Mouse (Mus musculus) liver, embryonic 14.5 days (tissue): Measurements from ENCODE around the gene Szt2. TPM values are rescaled to one million over a fixed set of nuclear protein-coding genes. Genes with fewer than 3 reads are reported as not detected.

Experiments used
- ATAC-seq: fragments of 200-750 bp; cut with Nextera tagmentation; 2 replicates; pipeline ENCODE4 v1.8.0; 2017; ENCODE audit warnings: moderate number of reproducible peaks, mild to moderate bottlenecking, moderate library complexity; ENCODE audit not compliant: insufficient read depth
- DNase-seq, 3 experiments: peaks; one replicate each; pipeline ENCODE4 v3.0.0-alpha.2; 2012 to 2013; ENCODE audit warnings: low read depth in 3 of 3, low spot score in 3 of 3
- H3K27ac ChIP-seq: fragments of 300-500 bp; sonication (generic); 2 replicates; pipeline ENCODE4 v1.5.1; 2014; ENCODE audit warnings: moderate library complexity, mild to moderate bottlenecking, control low read depth, inconsistent platforms
- H3K27me3 ChIP-seq: fragments of 300-500 bp; sonication (generic); 2 replicates; pipeline ENCODE4 v1.6.1; 2014; ENCODE audit warnings: mild to moderate bottlenecking, low read length, moderate library complexity; ENCODE audit not compliant: control insufficient read depth, insufficient read depth
- H3K36me3 ChIP-seq: fragments of 300-500 bp; sonication (generic); replicated peaks from 2 replicates; pipeline ENCODE4 v1.6.1; 2014; ENCODE audit warnings: low read depth; ENCODE audit not compliant: control insufficient read depth, insufficient read depth
- H3K4me1 ChIP-seq, 2 experiments: fragments of 200-500 bp in 1 of 2; fragments of 300-500 bp in 1 of 2; sonication (generic) in 1 of 2; replicated peaks; 2 replicates each; pipeline ENCODE4 v1.6.1; 2012 to 2014; ENCODE audit warnings: antibody characterized with exemption in 1 of 2, inconsistent platforms in 1 of 2, low read length in 1 of 2; ENCODE audit not compliant: control insufficient read depth in 2 of 2, insufficient read depth in 2 of 2
- H3K4me2 ChIP-seq: fragments of 300-500 bp; sonication (generic); 2 replicates; pipeline ENCODE4 v1.6.1; 2014; ENCODE audit warnings: low read depth, mild to moderate bottlenecking, control low read depth, moderate library complexity
- H3K4me3 ChIP-seq, 2 experiments: fragments of 200-500 bp in 1 of 2; fragments of 300-500 bp in 1 of 2; sonication (generic) in 1 of 2; 2 replicates each; pipeline ENCODE4 v1.5.1; 2012 to 2014; ENCODE audit warnings: low read depth in 2 of 2, low read length in 2 of 2, mild to moderate bottlenecking in 2 of 2, control low read depth in 1 of 2, inconsistent platforms in 1 of 2, moderate library complexity in 1 of 2; ENCODE audit not compliant: insufficient read depth in 1 of 2
- H3K9ac ChIP-seq: fragments of 300-500 bp; sonication (generic); replicated peaks from 2 replicates; pipeline ENCODE4 v1.6.1; 2014; ENCODE audit warnings: mild to moderate bottlenecking, control low read depth, moderate library complexity
- H3K9me3 ChIP-seq: fragments of 300-500 bp; sonication (generic); 2 replicates; pipeline ENCODE4 v1.6.1; 2016; ENCODE audit warnings: low read length, mixed read lengths; ENCODE audit not compliant: control insufficient read depth
- CTCF ChIP-seq: IDR thresholded peaks from 2 replicates; pipeline ENCODE4 v1.5.1; 2016; ENCODE audit warnings: antibody characterized with exemption, low read depth, control low read depth
- EP300 ChIP-seq: IDR thresholded peaks from 2 replicates; pipeline ENCODE4 v1.6.1; 2016; ENCODE audit warnings: antibody characterized with exemption, low read depth
- WGBS: fragments of 180-500 bp; shearing (Covaris S2); extraction: QIAGEN DNeasy Blood & Tissue Kit; methylation state at CpG from one replicate; pipeline ENCODE4 v1.1.7; 2014; ENCODE audit not compliant: insufficient replicate concordance; 5-methylcytosine and 5-hydroxymethylcytosine counted together
- polyA plus RNA-seq, 2 experiments: library from polyadenylated mRNA; depleted of rRNA in 1 of 2; stranded (reverse) in 1 of 2; unstranded in 1 of 2; fragments of >200 nt; fragmentation: Nextera tagmentation in 1 of 2; extraction: Ambion mirVana in 1 of 2; gene quantifications; 2 replicates each; pipeline versions ENCODE4 v1.2.1 to v1.2.3; 2012 to 2014

Szt2 gene
- polyA plus RNA-seq, 2 experiments, result 2.6 to 5.9 TPM

DNA sequence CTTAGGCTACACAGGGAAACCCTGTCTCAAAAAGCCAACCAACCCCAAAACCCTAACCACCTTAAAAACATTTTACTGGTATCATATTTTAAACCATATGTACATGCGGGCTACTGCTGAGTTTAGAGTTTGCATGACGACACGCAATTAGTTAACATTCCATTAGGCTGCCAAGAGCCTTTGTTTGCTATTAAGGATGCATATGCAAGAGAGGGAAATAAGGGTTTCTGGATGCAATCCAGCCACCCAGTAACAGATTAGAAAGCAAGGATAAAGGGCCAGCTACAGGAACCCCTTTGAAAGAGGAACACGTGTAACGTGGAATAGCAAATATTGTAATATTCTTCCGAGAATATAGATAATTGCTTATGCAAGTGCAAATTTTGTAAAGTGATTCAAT, 55.4 kb downstream of the Szt2 start:
- H3K4me1 ChIP-seq, result no peaks in the 10 kb centered on the region
- no peak overlapping the region for H3K27ac ChIP-seq
- H3K4me2 ChIP-seq, result no peak overlapping the region
- H3K9me3 ChIP-seq, result no peaks in the 10 kb centered on the region
- 70% methylated on average over 6 of the region's 6 CpGs for WGBS
- H3K9ac ChIP-seq, result no peak overlapping the region
- TF ChIP-seq CTCF (no peak), EP300 (no peak)
- DNase-seq (no peak), ATAC-seq (no peak)
- H3K4me3 ChIP-seq, result no peak overlapping the region
- H3K36me3 ChIP-seq, result no peaks in the 10 kb centered on the region
- no peaks in the 10 kb centered on the region for H3K27me3 ChIP-seq

DNA sequence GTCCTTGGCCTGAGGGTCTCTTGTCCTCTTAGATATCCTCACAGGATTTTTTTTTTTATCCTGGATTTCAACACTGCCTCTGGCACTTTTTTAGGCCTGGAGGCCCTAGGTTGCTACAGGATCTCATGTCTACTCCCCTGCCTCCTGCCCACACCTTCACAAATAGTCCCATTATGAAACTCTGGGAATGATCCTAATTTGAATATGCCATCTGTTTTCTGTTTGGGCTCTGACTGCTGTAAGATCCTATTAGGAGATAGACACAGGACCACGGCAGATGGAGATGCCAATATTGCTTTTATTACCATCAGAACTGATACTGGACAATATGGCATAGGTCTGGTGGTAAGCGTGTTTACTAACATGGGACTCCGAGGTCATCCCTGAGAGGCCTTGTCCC, 57.2 kb downstream of the Szt2 start:
- WGBS, result 71% methylated on average over 3 of the region's 3 CpGs
- no peak for ATAC-seq
- no peak overlapping the region for H3K27ac ChIP-seq

DNA sequence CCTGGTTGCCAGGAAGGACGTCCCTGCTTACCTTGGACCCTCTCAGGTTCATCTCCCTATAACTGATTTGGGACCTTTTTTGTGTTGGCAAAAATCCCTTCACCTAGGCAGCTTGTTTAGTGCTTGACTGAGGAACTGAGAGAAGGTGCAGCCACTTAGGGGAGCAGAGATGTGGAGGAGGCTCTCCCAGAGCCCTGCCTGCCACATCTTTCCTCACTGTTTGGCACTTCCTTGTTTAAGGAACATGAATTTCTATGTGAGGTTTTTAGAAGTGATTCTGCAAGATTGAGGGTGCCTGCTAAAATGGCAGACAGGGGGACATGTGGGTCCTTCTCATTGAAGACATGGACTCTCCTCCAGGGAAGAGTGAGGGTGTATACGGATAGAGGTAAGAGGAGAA, 58.2 kb downstream of the Szt2 start:
- ATAC-seq (no peak), DNase-seq (no peak)
- H3K27ac ChIP-seq, result no peak overlapping the region

More for the DNA sequence above, 57.2 kb downstream of the Szt2 start:
- Histone ChIP-seq H3K36me3 (no peaks in the 10 kb centered on the region), H3K9me3 (no peaks in the 10 kb centered on the region), H3K4me2 (no peak overlapping the region), H3K27me3 (no peaks in the 10 kb centered on the region), H3K4me1 (no peaks in the 10 kb centered on the region), H3K9ac (no peak overlapping the region), H3K4me3 (no peak overlapping the region)
- TF ChIP-seq EP300 (no peak), CTCF (no peak)
- DNase-seq, result no peak

DNA sequence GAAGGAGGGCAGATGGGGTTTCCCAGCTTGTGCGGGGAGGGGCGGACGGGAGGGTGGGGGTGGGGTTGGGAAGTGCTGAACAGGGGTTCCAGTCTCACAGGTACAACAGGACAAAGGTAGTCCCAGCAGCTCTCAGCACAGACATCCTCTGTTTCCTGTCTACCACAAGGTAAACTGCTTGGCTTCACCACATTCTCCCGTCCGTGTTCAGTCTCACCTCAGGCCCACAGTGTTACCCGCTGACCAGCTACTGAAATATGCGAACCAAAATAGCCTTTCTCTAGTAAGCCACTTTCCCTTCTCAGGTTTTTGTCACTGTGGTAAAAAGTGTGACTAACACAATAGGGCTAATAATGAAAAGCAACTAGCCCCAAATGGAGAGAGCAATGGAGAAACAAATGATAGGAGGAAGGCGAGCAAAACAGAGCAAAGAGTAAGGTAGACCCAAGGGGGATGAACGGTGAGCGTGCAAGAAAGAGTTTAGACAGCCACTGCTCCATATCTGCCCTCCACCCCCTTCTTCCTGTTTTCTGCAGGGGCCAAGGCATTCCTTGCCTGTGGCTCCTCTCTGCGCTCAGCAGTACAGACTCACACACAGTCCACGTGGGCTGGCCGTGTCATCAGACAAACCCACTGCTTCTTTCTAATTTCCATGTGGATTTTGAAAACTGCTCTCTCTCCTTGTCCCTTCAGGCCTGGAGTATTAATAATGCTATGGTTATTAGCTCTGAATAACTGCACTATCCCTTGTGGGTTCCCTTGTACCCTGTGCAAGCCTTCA, 61.4 kb downstream of the Szt2 start:
- TF ChIP-seq CTCF (no peak), EP300 (no peak)
- Histone ChIP-seq H3K36me3 (no peaks in the 10 kb centered on the region), H3K9ac (no peak overlapping the region), H3K4me3 (no peak overlapping the region), H3K27me3 (no peaks in the 10 kb centered on the region), H3K4me1 (no peaks in the 10 kb centered on the region), H3K9me3 (no peaks in the 10 kb centered on the region), H3K4me2 (no peak overlapping the region), H3K27ac (no peak overlapping the region)
- 20% methylated on average over 13 of the region's 13 CpGs for WGBS
- DNase-seq, result no peak
- ATAC-seq, result no peak

More for the DNA sequence above, 58.2 kb downstream of the Szt2 start:
- no peak overlapping the region for H3K4me3 ChIP-seq
- no peaks in the 10 kb centered on the region for H3K9me3 ChIP-seq
- no peak overlapping the region for H3K9ac ChIP-seq
- H3K27me3 ChIP-seq, result no peaks in the 10 kb centered on the region
- TF ChIP-seq CTCF (no peak), EP300 (no peak)
- no peaks in the 10 kb centered on the region for H3K4me1 ChIP-seq
- H3K36me3 ChIP-seq, result no peaks in the 10 kb centered on the region
- WGBS, result 52% methylated on average over 2 of the region's 2 CpGs
- no peak overlapping the region for H3K4me2 ChIP-seq

DNA sequence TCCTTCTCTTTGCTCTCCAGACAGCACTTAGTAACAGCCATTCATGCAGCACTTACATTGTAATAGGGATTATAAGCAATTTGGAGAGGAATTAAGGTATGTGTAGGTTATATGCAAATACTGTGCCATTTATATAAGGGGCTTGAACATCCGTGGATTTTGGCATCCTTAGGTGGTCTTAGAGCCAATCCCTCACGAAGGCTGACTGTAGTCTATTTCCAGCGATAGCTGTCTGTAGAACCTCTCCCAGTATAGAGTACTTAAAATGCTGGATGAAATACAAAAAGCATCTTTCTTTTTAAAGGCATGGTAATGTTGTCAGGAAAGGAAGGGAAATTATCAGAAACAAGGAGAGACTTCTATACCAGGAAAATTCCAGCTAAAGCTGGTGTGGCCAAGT, 67.6 kb downstream of the Szt2 start:
- Histone ChIP-seq H3K9me3 (no peaks in the 10 kb centered on the region), H3K27me3 (no peaks in the 10 kb centered on the region), H3K4me3 (no peak overlapping the region), H3K36me3 (no peaks in the 10 kb centered on the region), H3K9ac (no peak overlapping the region), H3K4me2 (no peak overlapping the region), H3K27ac (no peak overlapping the region), H3K4me1 (no peaks in the 10 kb centered on the region)
- TF ChIP-seq EP300 (no peak), CTCF (no peak)
- WGBS, result 59% methylated on average over 3 of the region's 3 CpGs
- ATAC-seq, result no peak
- no peak for DNase-seq
